19 mouse cellular contexts compared by ENCODE assay signal in genomic region chr8:60661191-60661590, GRCm38 (mm10).
"Had no signal": no experiment of that assay in that cellular context is flagged by ENCODE, and none has a peak within 500 bp of the region (broad histone marks: within the 10 kb centered on the region; RNA-seq: fewer than 3 reads in every experiment).

No protein-coding gene starts in this region.

- H3K4me3 ChIP-seq: limb, embryonic 15.5 days; liver, embryonic 13.5 days; liver, embryonic 15.5 days; lung, embryonic 15.5 days; midbrain, embryonic 10.5 days; midbrain, embryonic 12.5 days; myocyte; neural tube, embryonic 13.5 days; neural tube, embryonic 15.5 days had no signal

- H3K27me3 ChIP-seq: limb, embryonic 15.5 days; liver, embryonic 13.5 days; liver, embryonic 15.5 days; lung, embryonic 15.5 days; midbrain, embryonic 12.5 days; neural tube, embryonic 13.5 days; neural tube, embryonic 15.5 days had no signal

- H3K4me1 ChIP-seq: limb, embryonic 15.5 days; liver, embryonic 13.5 days; liver, embryonic 15.5 days; midbrain, embryonic 10.5 days had no signal

- H3K27ac ChIP-seq: limb, embryonic 15.5 days; liver, embryonic 13.5 days; liver, embryonic 15.5 days; midbrain, embryonic 10.5 days; midbrain, embryonic 12.5 days; neural tube, embryonic 13.5 days; neural tube, embryonic 15.5 days had no signal

- H3K9me3 ChIP-seq: limb, embryonic 15.5 days; liver, embryonic 13.5 days; liver, embryonic 15.5 days; lung, embryonic 15.5 days; midbrain, embryonic 10.5 days; midbrain, embryonic 12.5 days; neural tube, embryonic 13.5 days; neural tube, embryonic 15.5 days had no signal

- H3K4me2 ChIP-seq: limb, embryonic 15.5 days; liver, embryonic 13.5 days; liver, embryonic 15.5 days; lung, embryonic 15.5 days; midbrain, embryonic 12.5 days; neural tube, embryonic 13.5 days; neural tube, embryonic 15.5 days had no signal

- H3K36me3 ChIP-seq: liver, embryonic 13.5 days; liver, embryonic 15.5 days; lung, embryonic 15.5 days; midbrain, embryonic 10.5 days; midbrain, embryonic 12.5 days; neural tube, embryonic 15.5 days had no signal

- H3K9ac ChIP-seq: limb, embryonic 15.5 days; liver, embryonic 13.5 days; liver, embryonic 15.5 days; liver, postnatal 0 days; lung, embryonic 15.5 days; midbrain, embryonic 12.5 days; neural tube, embryonic 13.5 days; neural tube, embryonic 15.5 days had no signal

- DNase-seq: liver, embryonic 13.5 days; liver, postnatal 0 days; midbrain, embryonic 14.5 days; right cerebral cortex, adult 18-20 months; right cerebral cortex, postnatal 25 days; right cerebral cortex, postnatal 4 days; spleen, adult 18-20 months; thymus, adult 18-20 months; thymus, postnatal 14 days; thymus, postnatal 36 days had no signal

- ATAC-seq: liver, postnatal 0 days; midbrain, embryonic 16.5 days had no signal
